Mouse (Mus musculus) midbrain, embryonic 14.5 days (tissue): ENCODE measurements around the gene Ltbp4. TPM values are rescaled to one million over a fixed set of nuclear protein-coding genes. Genes with fewer than 3 reads are reported as not detected.

Source experiments
- ATAC-seq: fragments of 200-750 bp; cut with Nextera tagmentation; 2 replicates; pipeline ENCODE4 v1.8.0; 2017; ENCODE audit warnings: moderate number of reproducible peaks, moderate library complexity; ENCODE audit not compliant: low FRiP score, low TSS enrichment
- DNase-seq: peaks from one replicate; pipeline ENCODE4 v3.0.0-alpha.2; 2015
- H3K27ac ChIP-seq: fragments of 300-500 bp; sonication (generic); replicated peaks from 2 replicates; pipeline ENCODE4 v1.5.1; 2014; ENCODE audit warnings: mild to moderate bottlenecking, low read depth, low read length, moderate library complexity
- H3K27me3 ChIP-seq: fragments of 300-500 bp; sonication (generic); 2 replicates; pipeline ENCODE4 v1.6.1; 2014; ENCODE audit warnings: low read length, control low read depth, mixed read lengths; ENCODE audit not compliant: control insufficient read depth, insufficient read depth
- H3K36me3 ChIP-seq: fragments of 300-500 bp; sonication (generic); 2 replicates; pipeline ENCODE4 v1.6.1; 2014; ENCODE audit warnings: low read length, control low read depth; ENCODE audit not compliant: control insufficient read depth, insufficient read depth
- H3K4me1 ChIP-seq: fragments of 300-500 bp; sonication (generic); 2 replicates; pipeline ENCODE4 v1.6.1; 2014; ENCODE audit warnings: mild to moderate bottlenecking, antibody characterized with exemption, low read length, control low read depth; ENCODE audit not compliant: control insufficient read depth, insufficient read depth
- H3K4me2 ChIP-seq: fragments of 300-500 bp; sonication (generic); 2 replicates; pipeline ENCODE4 v1.6.1; 2014; ENCODE audit warnings: mild to moderate bottlenecking, low read length, moderate library complexity
- H3K4me3 ChIP-seq: fragments of 300-500 bp; sonication (generic); replicated peaks from 2 replicates; pipeline ENCODE4 v1.5.1; 2014; ENCODE audit warnings: low read depth, low read length
- H3K9ac ChIP-seq: fragments of 300-500 bp; sonication (generic); replicated peaks from 2 replicates; pipeline ENCODE4 v1.6.1; 2014; ENCODE audit warnings: mild to moderate bottlenecking, low read length, moderate library complexity
- H3K9me3 ChIP-seq: fragments of 300-500 bp; sonication (generic); 2 replicates; pipeline ENCODE4 v1.6.1; 2016; ENCODE audit warnings: low read length, control low read depth, mixed read lengths; ENCODE audit not compliant: control insufficient read depth
- WGBS: fragments of 180-500 bp; shearing (Covaris S2); extraction: QIAGEN DNeasy Blood & Tissue Kit; methylation state at CpG from one replicate; pipeline ENCODE4 v1.1.7; 2014; 5-methylcytosine and 5-hydroxymethylcytosine counted together
- polyA plus RNA-seq: library from polyadenylated mRNA; unstranded; fragments of >200 nt; fragmentation: Nextera tagmentation; extraction: Ambion mirVana; gene quantifications from 2 replicates; pipeline ENCODE4 v1.2.1, GENCODE M21; 2014

Gene Ltbp4
- polyA plus RNA-seq, 1 experiment from 2014 or later, result 7.4 TPM

GRCm38 (mm10) chr7:27332353-27333199 is 4.9 kb downstream of the Ltbp4 start:
- peaks cover 95% of the 10 kb centered on the region for H3K27me3 ChIP-seq
- no peaks in the 10 kb centered on the region for H3K36me3 ChIP-seq
- H3K27ac ChIP-seq, result no peak overlapping the region
- peak overlapping the region; percentile 83 for H3K4me2 ChIP-seq
- ATAC-seq (no peak), DNase-seq (peak; percentile 85)
- H3K9me3 ChIP-seq, result no peaks in the 10 kb centered on the region
- WGBS, result 1% methylated on average over 38 of the region's 39 CpGs
- peak overlapping the region; percentile 48; the same call in 1 of the 2 replicates for H3K9ac ChIP-seq
- H3K4me1 ChIP-seq, result peaks cover 28% of the 10 kb centered on the region; the same call in 1 of the 2 replicates
- peak overlapping the region; percentile 41 for H3K4me3 ChIP-seq

GRCm38 (mm10) chr7:27331854-27332253 is 5.6 kb downstream of the Ltbp4 start:
- 11% methylated on average over 8 of the region's 8 CpGs for WGBS
- no peaks in the 10 kb centered on the region for H3K36me3 ChIP-seq
- H3K4me2 ChIP-seq, result no peak overlapping the region
- H3K9ac ChIP-seq, result no peak overlapping the region
- H3K4me3 ChIP-seq, result no peak overlapping the region
- H3K27ac ChIP-seq, result no peak overlapping the region
- ATAC-seq, result no peak
- H3K9me3 ChIP-seq, result no peaks in the 10 kb centered on the region
- peaks cover 21% of the 10 kb centered on the region; the same call in 1 of the 2 replicates for H3K4me1 ChIP-seq
- H3K27me3 ChIP-seq, result peaks cover 95% of the 10 kb centered on the region
- no peak for DNase-seq

- Histone ChIP-seq H3K4me3 (no peak overlapping the region), H3K4me1 (peaks cover 19% of the 10 kb centered on the region; the same call in 1 of the 2 replicates), H3K36me3 (no peaks in the 10 kb centered on the region), H3K9ac (no peak overlapping the region), H3K9me3 (no peaks in the 10 kb centered on the region), H3K27ac (no peak overlapping the region), H3K27me3 (peaks cover 95% of the 10 kb centered on the region), H3K4me2 (no peak overlapping the region; the same call in 1 of the 2 replicates)
- ATAC-seq (no peak), DNase-seq (no peak)
- 6% methylated on average over 8 of the region's 8 CpGs for WGBS
Observed at GRCm38 (mm10) chr7:27331541-27331851, 6.0 kb downstream of the Ltbp4 start.

GRCm38 (mm10) chr7:27330709-27331540 is 6.6 kb downstream of the Ltbp4 start:
- Histone ChIP-seq H3K9me3 (no peaks in the 10 kb centered on the region), H3K27ac (no peak overlapping the region), H3K27me3 (peaks cover 96% of the 10 kb centered on the region), H3K36me3 (no peaks in the 10 kb centered on the region), H3K4me2 (peak overlapping the region; percentile 53), H3K4me3 (peak overlapping the region; percentile 31), H3K9ac (no peak overlapping the region; the same call in 1 of the 2 replicates), H3K4me1 (peaks cover 17% of the 10 kb centered on the region; the same call in 1 of the 2 replicates)
- under 1% methylated on average over 39 of the region's 39 CpGs for WGBS
- ATAC-seq (no peak), DNase-seq (peak; percentile 75)

GRCm38 (mm10) chr7:27329981-27330380 is 7.5 kb downstream of the Ltbp4 start:
- Histone ChIP-seq H3K4me2 (no peak overlapping the region), H3K4me1 (peaks cover 21% of the 10 kb centered on the region; the same call in 1 of the 2 replicates), H3K9ac (no peak overlapping the region), H3K36me3 (no peaks in the 10 kb centered on the region), H3K4me3 (no peak overlapping the region), H3K9me3 (no peaks in the 10 kb centered on the region), H3K27me3 (peaks cover 96% of the 10 kb centered on the region), H3K27ac (no peak overlapping the region)
- no peak for DNase-seq
- no peak for ATAC-seq
- 21% methylated on average over 17 of the region's 17 CpGs for WGBS

- DNase-seq (peak; percentile 89), ATAC-seq (peak; percentile 32; the same call in 1 of the 2 replicates)
- H3K4me2 ChIP-seq, result peak overlapping the region; percentile 34
- peak overlapping the region; percentile 17; the same call in 1 of the 2 replicates for H3K4me3 ChIP-seq
- H3K36me3 ChIP-seq, result no peaks in the 10 kb centered on the region
- peaks cover 93% of the 10 kb centered on the region for H3K27me3 ChIP-seq
- H3K27ac ChIP-seq, result no peak overlapping the region
- H3K9me3 ChIP-seq, result no peaks in the 10 kb centered on the region
- 4% methylated on average over 45 of the region's 45 CpGs for WGBS
- H3K9ac ChIP-seq, result no peak overlapping the region
- peaks cover 21% of the 10 kb centered on the region; the same call in 1 of the 2 replicates for H3K4me1 ChIP-seq
Observed at GRCm38 (mm10) chr7:27329326-27329947, 8.1 kb downstream of the Ltbp4 start.

GRCm38 (mm10) chr7:27328648-27329047 is 8.8 kb downstream of the Ltbp4 start:
- Histone ChIP-seq H3K36me3 (no peaks in the 10 kb centered on the region), H3K27ac (no peak overlapping the region), H3K27me3 (peaks cover 85% of the 10 kb centered on the region), H3K4me2 (no peak overlapping the region), H3K9ac (no peak overlapping the region), H3K4me3 (no peak overlapping the region), H3K9me3 (no peaks in the 10 kb centered on the region), H3K4me1 (peaks cover 21% of the 10 kb centered on the region; the same call in 1 of the 2 replicates)
- WGBS, result 43% methylated on average over 16 of the region's 16 CpGs
- no peak for DNase-seq
- ATAC-seq, result no peak

- H3K36me3 ChIP-seq, result no peaks in the 10 kb centered on the region
- H3K27me3 ChIP-seq, result peaks cover 82% of the 10 kb centered on the region
- no peak overlapping the region for H3K9ac ChIP-seq
- no peak overlapping the region for H3K4me3 ChIP-seq
- no peak for ATAC-seq
- 89% methylated on average over 11 of the region's 11 CpGs for WGBS
- H3K27ac ChIP-seq, result no peak overlapping the region
- DNase-seq, result no peak
- peaks cover 19% of the 10 kb centered on the region; the same call in 1 of the 2 replicates for H3K4me1 ChIP-seq
- H3K4me2 ChIP-seq, result no peak overlapping the region
- H3K9me3 ChIP-seq, result no peaks in the 10 kb centered on the region
Observed at GRCm38 (mm10) chr7:27328161-27328560, 9.3 kb downstream of the Ltbp4 start.
